Mouse (Mus musculus) urinary bladder, postnatal 25 days (tissue): ENCODE measurements around the gene Lrig2.
A peak's percentile ranks its signal among the peaks of the same experiment; 100 is the strongest.

Source experiments
- DNase-seq: peaks from one replicate; pipeline ENCODE4 v3.0.0; 2022; ENCODE audit warnings: low spot score

The Lrig2 gene

GRCm38 (mm10) chr3:104510771-104511429, 818 bp downstream of the Lrig2 start:
- no peak for DNase-seq

DNA sequence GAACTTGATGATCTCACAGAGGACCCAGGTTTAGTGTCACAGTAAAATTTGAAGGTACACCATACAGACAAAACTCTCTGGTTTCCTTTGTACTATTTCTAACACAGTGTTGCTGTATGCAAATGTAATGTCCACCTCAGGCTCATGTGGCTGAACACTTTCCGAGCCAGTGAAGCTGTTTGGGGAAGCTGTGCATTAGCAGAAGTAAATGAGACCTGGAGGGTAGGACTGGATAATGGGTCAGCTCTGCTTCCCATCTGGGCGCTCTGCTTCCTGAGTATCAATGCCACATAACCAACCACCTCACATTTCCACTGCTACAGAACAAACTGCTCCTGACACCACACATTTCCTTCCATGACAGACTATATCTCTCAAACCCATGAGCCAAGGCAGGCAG, 10.1 kb downstream of the Lrig2 start:
- no peak for DNase-seq

DNA sequence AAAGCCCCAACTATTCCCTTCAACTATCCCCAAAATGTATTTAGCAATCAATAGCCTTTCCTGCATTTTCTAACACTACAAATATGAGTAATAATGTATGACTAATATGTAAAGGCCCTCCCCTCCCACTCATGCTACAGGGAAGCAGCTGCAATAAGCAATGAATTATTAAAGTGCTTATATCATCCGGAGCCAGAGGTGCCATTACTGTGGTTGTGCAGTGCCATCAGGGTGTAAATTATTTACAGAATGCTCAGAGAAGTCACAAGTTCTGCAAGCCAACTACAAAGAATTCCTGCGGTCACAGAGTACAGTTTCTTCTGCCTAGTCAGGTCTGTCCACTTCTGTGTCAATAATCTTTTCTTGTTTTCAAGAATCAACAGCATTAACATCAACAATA, 10.8 kb downstream of the Lrig2 start:
- no peak for DNase-seq

DNA sequence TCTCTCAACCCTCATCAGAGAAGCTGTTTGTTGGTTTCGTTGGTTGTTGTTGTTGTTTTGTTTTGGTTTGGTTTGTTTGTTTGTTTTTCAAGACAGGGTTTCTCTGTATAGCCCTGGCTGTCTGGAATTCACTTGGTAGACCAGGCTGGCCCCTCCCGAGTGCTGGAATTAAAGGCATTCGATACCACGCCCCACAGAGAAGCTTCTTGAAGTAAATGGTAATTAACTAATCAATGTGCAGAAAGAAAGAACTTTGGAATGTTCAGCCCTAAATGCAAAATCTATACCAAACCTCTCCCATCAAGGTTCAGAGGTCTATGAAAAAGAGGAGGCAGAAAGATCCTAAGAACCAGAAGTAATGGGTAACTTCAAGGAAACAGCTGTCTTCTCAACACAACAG, 15.5 kb downstream of the Lrig2 start:
- no peak for DNase-seq

GRCm38 (mm10) chr3:104480946-104481719, 30.6 kb downstream of the Lrig2 start:
- no peak for DNase-seq

DNA sequence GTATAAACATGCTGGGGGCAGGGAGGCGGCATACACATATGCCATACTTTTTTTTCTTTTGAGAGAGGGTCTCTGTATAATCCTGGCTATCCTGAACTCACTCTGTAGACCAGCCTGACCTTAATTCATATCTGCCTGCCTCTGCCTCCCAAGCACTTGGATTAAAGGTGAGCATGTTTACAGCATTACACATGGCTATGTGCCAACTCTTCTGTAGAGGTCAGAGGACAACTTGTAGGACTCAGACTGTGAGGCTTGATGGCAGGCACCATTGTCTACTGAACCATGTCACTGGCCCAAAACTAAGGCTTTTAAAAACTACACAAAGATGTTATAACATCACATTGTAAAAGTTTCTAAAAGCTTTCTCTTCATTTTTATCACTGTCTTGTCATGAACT, 33.7 kb downstream of the Lrig2 start:
- no peak for DNase-seq

- no peak for DNase-seq
Measured at GRCm38 (mm10) chr3:104469421-104469820, 42.3 kb downstream of the Lrig2 start.

DNA sequence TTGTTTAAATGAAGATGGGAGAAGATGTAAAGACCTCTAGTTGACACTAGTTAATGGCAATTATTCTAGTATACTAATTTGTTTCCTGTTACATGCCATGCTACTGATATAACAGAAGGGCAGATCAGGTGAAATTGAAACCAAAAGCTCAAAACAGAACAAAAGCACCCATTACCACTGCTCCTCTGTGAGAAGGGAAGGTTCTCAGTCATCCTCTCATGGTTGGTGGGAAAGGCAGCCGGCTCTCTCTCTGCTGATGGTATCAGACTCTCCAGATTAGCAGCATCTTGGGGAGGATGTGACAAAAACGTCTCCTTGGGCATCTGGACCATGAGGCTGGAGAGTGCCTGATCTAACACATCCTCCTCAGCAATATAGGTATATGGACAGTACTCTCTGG, 50.5 kb downstream of the Lrig2 start:
- no peak for DNase-seq

DNA sequence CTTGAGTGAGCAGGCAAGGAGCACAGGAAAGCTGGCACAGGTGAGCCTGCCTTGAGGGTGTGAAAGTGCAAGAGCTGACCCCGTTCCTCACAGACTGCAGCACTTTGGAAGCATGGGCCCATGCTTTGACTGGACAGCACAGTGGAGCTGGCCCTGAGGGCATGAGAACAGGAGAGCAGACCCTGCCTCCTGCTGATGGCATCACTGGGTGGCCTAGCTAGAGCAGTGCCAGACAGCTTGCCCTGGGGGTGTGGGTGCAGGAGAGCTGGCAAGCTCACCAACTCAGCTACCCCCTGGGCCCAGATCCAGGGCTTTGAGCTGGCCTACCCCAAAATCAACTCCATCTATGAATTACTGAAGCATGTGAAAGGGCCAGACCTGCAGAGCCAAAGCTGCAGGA, 53.1 kb downstream of the Lrig2 start:
- no peak for DNase-seq

GRCm38 (mm10) chr3:104455506-104456275, 56.0 kb downstream of the Lrig2 start:
- DNase-seq: no peak

DNA sequence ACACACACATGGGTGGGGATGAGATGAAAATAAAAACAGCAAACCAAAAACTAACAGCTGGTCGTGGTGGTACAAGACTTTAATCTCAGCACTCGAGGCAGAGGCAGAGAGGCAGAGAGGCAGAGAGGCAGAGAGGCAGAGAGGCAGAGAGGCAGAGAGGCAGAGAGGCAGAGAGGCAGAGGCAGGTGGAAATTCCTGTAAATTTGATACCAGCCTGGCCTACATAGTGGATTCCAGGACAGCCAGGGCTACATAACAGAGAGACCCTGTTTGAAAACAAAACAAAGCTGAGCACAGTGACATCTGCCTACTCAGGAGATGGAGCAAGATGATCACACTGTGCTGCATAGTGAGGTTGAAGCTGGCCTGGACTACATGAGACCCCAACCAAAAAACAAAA, 64.5 kb downstream of the Lrig2 start:
- no peak for DNase-seq

GRCm38 (mm10) chr3:104446689-104447088, 65.0 kb downstream of the Lrig2 start:
- no peak for DNase-seq

GRCm38 (mm10) chr3:104445576-104445975, 66.1 kb downstream of the Lrig2 start:
- DNase-seq: no peak

DNA sequence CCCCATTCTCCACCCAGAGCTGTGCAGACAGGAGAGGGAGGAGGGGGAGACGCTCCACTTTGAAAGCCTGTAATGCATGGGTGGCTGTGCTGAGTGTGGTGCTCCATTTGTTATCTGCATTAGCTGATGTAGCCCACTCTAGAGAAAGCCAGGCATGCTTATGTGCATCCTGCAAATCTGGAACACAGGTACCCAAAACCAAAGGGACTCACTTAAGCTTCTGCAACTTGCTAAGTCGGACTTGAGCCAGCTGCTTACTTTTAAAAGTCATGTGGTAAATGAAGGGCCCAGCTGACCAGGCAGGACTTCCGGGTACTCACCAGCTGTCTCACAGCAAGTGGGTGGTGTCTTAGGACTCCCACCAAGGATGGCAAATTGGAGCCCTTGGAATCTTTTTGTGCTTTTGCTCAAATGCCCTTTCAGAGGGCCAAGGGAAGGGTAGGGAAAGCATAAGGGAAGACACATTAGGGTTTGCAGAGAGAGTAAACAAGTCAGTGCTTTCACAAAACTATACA, 66.7 kb downstream of the Lrig2 start:
- no peak for DNase-seq

DNA sequence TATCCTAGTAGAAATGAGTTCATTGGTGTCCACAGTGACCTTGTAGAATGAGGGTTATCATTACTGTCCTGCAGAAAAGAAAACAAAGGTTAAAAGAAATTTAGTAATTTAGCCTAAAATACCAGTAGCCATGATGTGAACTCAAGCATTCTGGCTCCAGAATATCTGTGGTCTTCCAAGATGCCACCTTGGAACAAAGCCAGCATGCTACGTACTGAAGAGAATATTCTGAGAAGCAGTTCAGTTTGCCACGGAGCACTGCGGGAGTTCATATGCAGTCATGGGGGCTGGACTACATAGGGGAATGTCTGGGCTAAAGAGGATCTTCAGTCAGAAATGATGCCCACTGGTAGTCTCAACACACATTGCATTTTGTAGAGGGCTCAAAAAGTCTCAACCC, 67.6 kb downstream of the Lrig2 start:
- no peak for DNase-seq

DNA sequence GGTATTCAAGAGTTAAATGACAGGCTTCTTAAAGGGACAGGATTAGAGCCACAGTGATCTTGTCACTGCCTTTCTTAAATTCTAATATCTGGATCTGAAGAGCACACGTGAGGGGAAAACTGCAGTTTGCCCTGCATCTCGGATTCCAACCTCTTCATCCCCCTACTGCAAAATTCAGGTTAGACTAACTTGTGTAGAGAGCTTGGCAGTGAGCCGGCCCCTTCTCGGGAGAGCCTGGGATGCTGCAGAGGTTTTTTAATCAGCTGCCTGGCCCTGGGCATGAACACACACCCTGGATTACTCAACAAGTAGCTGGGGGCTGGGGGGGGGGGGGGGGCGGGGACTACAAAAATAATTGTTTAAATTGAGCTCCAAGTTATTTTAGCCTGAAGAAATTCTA, 69.4 kb downstream of the Lrig2 start:
- no peak for DNase-seq

DNA sequence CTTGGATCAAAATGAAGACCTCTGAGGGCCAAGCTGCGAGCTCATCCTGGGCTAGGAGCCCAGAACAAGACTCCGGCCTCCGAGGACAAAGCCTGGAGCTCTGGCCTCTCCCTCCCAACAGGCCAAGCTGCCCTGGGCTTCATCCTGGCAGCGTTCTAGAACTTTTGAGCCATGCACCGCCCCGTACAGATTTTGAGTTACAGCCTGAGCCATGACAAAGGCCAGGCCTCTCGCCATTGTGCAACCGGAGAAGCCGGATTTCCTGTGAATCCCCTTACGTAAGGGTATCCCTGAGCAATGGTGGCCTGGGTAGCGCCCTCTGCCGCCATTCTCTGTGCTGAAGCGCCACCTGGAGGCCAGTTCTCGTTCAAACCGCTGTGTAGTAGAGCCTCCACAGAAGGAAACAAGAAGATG, 69.8 kb downstream of the Lrig2 start:
- DNase-seq: peak; percentile 96

DNA sequence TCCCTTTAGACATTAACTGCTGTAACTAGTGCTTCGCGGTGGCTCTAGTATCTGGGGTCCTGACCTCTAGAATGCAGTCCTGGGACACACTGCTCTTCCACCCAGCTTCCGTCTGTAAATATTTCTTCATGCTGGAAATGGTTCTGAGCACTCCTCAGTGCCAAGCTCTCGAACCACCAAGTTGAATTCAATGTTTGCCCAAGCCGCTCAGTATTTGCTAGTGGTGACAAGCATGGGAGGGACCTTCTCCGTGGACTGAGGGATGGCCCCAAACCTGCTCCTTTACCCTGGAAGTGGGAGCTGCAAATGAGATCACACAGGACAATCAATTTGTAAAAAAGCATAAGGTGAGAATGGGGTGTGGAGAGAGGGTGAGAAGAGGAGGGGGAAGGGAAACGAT, 70.3 kb downstream of the Lrig2 start:
- DNase-seq: no peak

- DNase-seq: no peak
Measured at GRCm38 (mm10) chr3:104438777-104439176, 72.9 kb downstream of the Lrig2 start.

DNA sequence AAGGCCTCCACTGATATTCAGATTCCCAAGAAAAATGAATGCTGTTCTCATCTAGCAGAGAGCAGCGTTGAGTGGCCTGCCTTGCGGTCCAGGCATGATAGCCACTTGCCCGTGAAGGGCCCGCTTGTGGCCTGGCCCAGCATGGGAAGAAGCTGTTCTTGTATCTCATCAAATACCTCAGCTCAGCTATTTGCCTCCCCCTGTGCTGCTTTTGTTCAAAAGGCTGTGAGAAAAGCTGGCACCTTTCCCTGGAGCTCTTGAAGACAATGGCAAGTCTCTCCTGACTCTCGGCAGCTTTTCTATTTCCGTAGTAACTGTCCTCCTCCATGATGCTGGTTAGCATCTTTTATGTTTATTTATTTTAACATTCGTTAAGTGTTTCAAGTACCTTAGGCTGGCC, 74.1 kb downstream of the Lrig2 start:
- no peak for DNase-seq

- no peak for DNase-seq
Measured at GRCm38 (mm10) chr3:104435947-104436346, 75.8 kb downstream of the Lrig2 start.

DNA sequence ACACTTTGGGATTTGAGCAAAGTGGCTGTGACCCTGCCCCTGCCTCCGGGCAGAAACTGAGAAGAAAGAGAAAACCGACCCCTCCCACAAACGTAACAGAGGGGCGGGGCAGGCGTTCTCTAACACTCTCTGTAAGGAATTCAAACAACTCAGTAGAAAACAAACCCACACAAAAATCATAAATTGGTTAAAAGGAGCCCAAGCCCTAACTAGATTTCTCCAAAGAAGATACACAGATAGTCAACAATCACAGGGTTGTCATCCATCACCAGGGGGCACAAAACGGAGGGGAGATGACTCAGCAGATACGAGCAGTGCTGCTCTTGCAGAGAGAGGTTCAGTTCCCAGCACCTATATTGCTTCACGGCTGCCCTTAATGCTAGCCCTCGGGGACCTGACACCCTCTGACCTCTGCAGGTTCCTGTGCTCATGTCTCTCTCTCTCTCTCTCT, 77.4 kb downstream of the Lrig2 start:
- no peak for DNase-seq

DNA sequence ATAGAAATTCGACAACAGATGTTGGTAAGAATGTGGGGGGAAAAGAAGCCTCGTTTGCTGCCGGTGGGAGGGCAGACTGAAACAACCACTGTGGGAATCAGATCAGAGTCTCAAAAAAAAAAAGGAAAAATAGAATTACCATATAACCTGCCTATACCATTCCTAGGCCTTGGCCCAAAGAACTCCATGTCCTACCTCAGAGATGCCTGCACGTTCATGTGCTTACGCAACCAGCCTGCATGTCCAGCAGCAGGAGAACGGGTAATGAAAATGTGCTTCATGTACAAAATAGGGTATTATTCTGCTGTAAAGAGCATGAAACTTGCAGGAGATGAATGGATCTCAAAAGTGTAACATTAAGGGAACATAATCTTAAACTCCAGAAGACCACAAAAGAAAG, 79.1 kb downstream of the Lrig2 start:
- no peak for DNase-seq
